Mouse (Mus musculus) embryo, embryonic 9.5 days (tissue): ENCODE data around the gene Gm10639.
"Not testable (repeated sequence)": the region's sequence is repeated elsewhere in the genome, so short reads cannot be mapped to it uniquely, and the experiment has no call there.

Experiments used
- DNase-seq: peaks from one replicate; pipeline ENCODE4 v3.0.0-alpha.2; 2017; ENCODE audit errors: extremely low spot score

Gene Gm10639

GRCm38 (mm10) chr9:78348206-78349004, 58.7 kb downstream of the Gm10639 start:
- DNase-seq, result not testable (repeated sequence)

- not testable (repeated sequence) for DNase-seq
Measured at GRCm38 (mm10) chr9:78349141-78349540, 59.4 kb downstream of the Gm10639 start.

- not testable (repeated sequence) for DNase-seq
Measured at GRCm38 (mm10) chr9:78350007-78350406, 60.3 kb downstream of the Gm10639 start.

- DNase-seq, result no peak
Measured at GRCm38 (mm10) chr9:78351504-78352220, 61.9 kb downstream of the Gm10639 start.
